Comparison of ENCODE assay signal across 8 mouse cellular contexts in the genomic region with DNA sequence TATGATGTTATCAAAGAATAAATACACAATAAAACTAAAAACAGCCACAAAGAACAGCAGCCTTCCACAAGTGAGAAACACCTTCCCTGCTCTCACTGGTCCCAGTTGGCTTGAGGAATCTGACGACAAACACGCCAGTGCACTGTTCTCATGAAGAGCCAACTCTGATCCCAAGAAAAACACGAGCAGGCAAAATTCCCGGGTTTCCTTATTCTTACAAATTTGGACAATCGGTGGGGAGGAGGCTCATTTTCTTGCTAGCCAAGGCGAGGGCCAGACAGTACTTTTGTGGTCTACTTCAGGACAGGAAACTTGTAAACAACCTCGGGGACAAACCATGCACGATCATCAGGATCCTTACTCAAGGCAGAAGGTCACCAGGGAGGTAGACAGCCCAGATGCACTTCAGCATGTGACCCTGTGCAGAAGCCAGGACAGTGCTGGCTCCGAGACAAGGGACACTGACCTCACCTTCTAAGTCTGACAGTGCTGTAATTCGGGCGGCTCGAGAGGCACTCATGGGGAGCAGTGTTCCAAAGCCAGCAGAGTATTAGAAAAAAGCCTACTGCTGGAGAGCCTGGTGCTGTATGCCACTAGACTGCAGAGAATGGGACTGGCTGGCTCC.
DNase-seq lines count a peak whose midpoint lies in the region; ATAC-seq and TF ChIP-seq lines count a peak whose summit lies in the region.

No protein-coding gene starts in this region.

- peaks cover 60% of the 10 kb centered on the region for H3K36me3 ChIP-seq in embryonic facial prominence, embryonic 14.5 days (ENCODE audit: control insufficient read depth, insufficient read depth, low read length)
- peaks cover 80% of the 10 kb centered on the region for H3K36me3 ChIP-seq in lung, embryonic 14.5 days (ENCODE audit: insufficient read depth)
- H3K36me3 ChIP-seq in hindbrain, embryonic 16.5 days (ENCODE audit: control insufficient read depth, insufficient read depth, low read length): peaks cover 4% of the 10 kb centered on the region; the same call in 1 of the 2 replicates
- peaks cover 38% of the 10 kb centered on the region for H3K36me3 ChIP-seq in forebrain, embryonic 12.5 days (replicated peaks)

- no peak overlapping the region for H3K9ac ChIP-seq in embryonic facial prominence, embryonic 14.5 days (ENCODE audit: low read depth, low read length)
- H3K9ac ChIP-seq in lung, embryonic 14.5 days: no peak overlapping the region
- H3K9ac ChIP-seq in hindbrain, embryonic 16.5 days (ENCODE audit: low read depth, low read length): no peak overlapping the region
- no peak overlapping the region for H3K9ac ChIP-seq in forebrain, embryonic 12.5 days

- no peak overlapping the region for H3K4me3 ChIP-seq in embryonic facial prominence, embryonic 14.5 days (ENCODE audit: low read depth, low read length)
- H3K4me3 ChIP-seq in lung, embryonic 14.5 days (ENCODE audit: low read depth, low read length): no peak overlapping the region
- no peak overlapping the region for H3K4me3 ChIP-seq in left cerebral cortex, adult 2 months
- H3K4me3 ChIP-seq in hindbrain, embryonic 16.5 days (ENCODE audit: low read length): no peak overlapping the region
- no peak overlapping the region for H3K4me3 ChIP-seq in forebrain, embryonic 12.5 days (replicated peaks)

- no peak for ATAC-seq in embryonic facial prominence, embryonic 14.5 days (ENCODE audit: low read depth)
- no peak for ATAC-seq in lung, embryonic 14.5 days (ENCODE audit: insufficient read depth)
- ATAC-seq in hindbrain, embryonic 16.5 days: no peak
- ATAC-seq in forebrain, embryonic 12.5 days (ENCODE audit: low FRiP score): no peak

- peaks cover 29% of the 10 kb centered on the region for H3K4me1 ChIP-seq in embryonic facial prominence, embryonic 14.5 days (ENCODE audit: control insufficient read depth, insufficient read depth, low read length)
- peaks cover 19% of the 10 kb centered on the region; the same call in 1 of the 2 replicates for H3K4me1 ChIP-seq in lung, embryonic 14.5 days (ENCODE audit: insufficient read depth)
- no peaks in the 10 kb centered on the region for H3K4me1 ChIP-seq in hindbrain, embryonic 16.5 days (ENCODE audit: control insufficient read depth, insufficient read depth, low read depth, low read length)
- peaks cover 29% of the 10 kb centered on the region for H3K4me1 ChIP-seq in forebrain, embryonic 12.5 days

- H3K27ac ChIP-seq in embryonic facial prominence, embryonic 14.5 days (replicated peaks; ENCODE audit: low read depth, low read length): peak overlapping the region; percentile 54
- peak overlapping the region; percentile 69 for H3K27ac ChIP-seq in lung, embryonic 14.5 days (ENCODE audit: low read depth)
- no peak overlapping the region for H3K27ac ChIP-seq in left cerebral cortex, adult 2 months
- H3K27ac ChIP-seq in hindbrain, embryonic 16.5 days (ENCODE audit: low read depth, low read length): no peak overlapping the region
- no peak overlapping the region for H3K27ac ChIP-seq in forebrain, embryonic 12.5 days

- H3K27me3 ChIP-seq in embryonic facial prominence, embryonic 14.5 days (replicated peaks; ENCODE audit: control insufficient read depth, insufficient read depth, low read length): no peaks in the 10 kb centered on the region
- H3K27me3 ChIP-seq in lung, embryonic 14.5 days (ENCODE audit: insufficient read depth, low read length): no peaks in the 10 kb centered on the region
- H3K27me3 ChIP-seq in hindbrain, embryonic 16.5 days (replicated peaks; ENCODE audit: control insufficient read depth, insufficient read depth, low read length): no peaks in the 10 kb centered on the region
- no peaks in the 10 kb centered on the region for H3K27me3 ChIP-seq in forebrain, embryonic 12.5 days

- 61% methylated on average over 12 of the region's 12 CpGs for WGBS in embryonic facial prominence, embryonic 14.5 days
- WGBS in lung, embryonic 14.5 days: 66% methylated on average over 12 of the region's 12 CpGs
- 81% methylated on average over 12 of the region's 12 CpGs for WGBS in hindbrain, embryonic 16.5 days
- WGBS in forebrain, embryonic 12.5 days: 90% methylated on average over 12 of the region's 12 CpGs

- DNase-seq in adrenal gland, adult 2 months: peak; percentile 89
- no peak for DNase-seq in embryonic facial prominence, embryonic 14.5 days (ENCODE audit: low spot score)
- peak; percentile 80 to 88 for DNase-seq in heart, postnatal 36 days
- DNase-seq in lung, embryonic 14.5 days: no peak
- no peak for DNase-seq in left cerebral cortex, adult 2 months (ENCODE audit: extremely low spot score in 1 of 2, low spot score in 2 of 2)
- no peak for DNase-seq in frontal cortex, postnatal 25 days (ENCODE audit: low spot score in 2 of 2)

- no peak overlapping the region for H3K4me2 ChIP-seq in embryonic facial prominence, embryonic 14.5 days (ENCODE audit: low read depth, low read length)
- H3K4me2 ChIP-seq in lung, embryonic 14.5 days: no peak overlapping the region
- H3K4me2 ChIP-seq in hindbrain, embryonic 16.5 days (ENCODE audit: low read length): no peak overlapping the region
- H3K4me2 ChIP-seq in forebrain, embryonic 12.5 days: no peak overlapping the region

- no peak for TF ChIP-seq CTCF in lung, embryonic 14.5 days (IDR thresholded peaks at IDR 0.05; ENCODE audit: low read depth)
- no peak for TF ChIP-seq CTCF in left cerebral cortex, adult 2 months (IDR thresholded peaks at IDR 0.05)

- intact Hi-C loops in heart, postnatal 36 days (cut with DNase I): no loop called here
- intact Hi-C loops in left cerebral cortex, adult 2 months (cut with DNase I): no loop called here

- H3K9me3 ChIP-seq in embryonic facial prominence, embryonic 14.5 days (ENCODE audit: control insufficient read depth, low read length): no peaks in the 10 kb centered on the region
- H3K9me3 ChIP-seq in lung, embryonic 14.5 days (ENCODE audit: low read depth, low read length): no peaks in the 10 kb centered on the region
- H3K9me3 ChIP-seq in hindbrain, embryonic 16.5 days (ENCODE audit: control insufficient read depth, low read length): no peaks in the 10 kb centered on the region
- no peaks in the 10 kb centered on the region for H3K9me3 ChIP-seq in forebrain, embryonic 12.5 days

Comparison
In these comparisons a context has a peak if more than half of its experiments do, and no peak if none do; other contexts are left out.
1. DNase-seq: peak in adrenal gland, adult 2 months (single experiment) and heart, postnatal 36 days (2 of 2); none in embryonic facial prominence, embryonic 14.5 days (single experiment), lung, embryonic 14.5 days (single experiment), left cerebral cortex, adult 2 months (0 of 2) and frontal cortex, postnatal 25 days (0 of 2).
2. H3K27ac ChIP-seq: peak in embryonic facial prominence, embryonic 14.5 days (single experiment) and lung, embryonic 14.5 days (single experiment); none in left cerebral cortex, adult 2 months (single experiment), hindbrain, embryonic 16.5 days (single experiment) and forebrain, embryonic 12.5 days (single experiment).